Mouse (Mus musculus): ENCODE measurements around the gene Hrasls. TPM values are rescaled to one million over a fixed set of nuclear protein-coding genes. Genes with fewer than 3 reads are reported as not detected.

Hrasls gene
- polyA plus RNA-seq (2012; ENCODE audit: low replicate concordance): not detected in 2 replicates

DNA sequence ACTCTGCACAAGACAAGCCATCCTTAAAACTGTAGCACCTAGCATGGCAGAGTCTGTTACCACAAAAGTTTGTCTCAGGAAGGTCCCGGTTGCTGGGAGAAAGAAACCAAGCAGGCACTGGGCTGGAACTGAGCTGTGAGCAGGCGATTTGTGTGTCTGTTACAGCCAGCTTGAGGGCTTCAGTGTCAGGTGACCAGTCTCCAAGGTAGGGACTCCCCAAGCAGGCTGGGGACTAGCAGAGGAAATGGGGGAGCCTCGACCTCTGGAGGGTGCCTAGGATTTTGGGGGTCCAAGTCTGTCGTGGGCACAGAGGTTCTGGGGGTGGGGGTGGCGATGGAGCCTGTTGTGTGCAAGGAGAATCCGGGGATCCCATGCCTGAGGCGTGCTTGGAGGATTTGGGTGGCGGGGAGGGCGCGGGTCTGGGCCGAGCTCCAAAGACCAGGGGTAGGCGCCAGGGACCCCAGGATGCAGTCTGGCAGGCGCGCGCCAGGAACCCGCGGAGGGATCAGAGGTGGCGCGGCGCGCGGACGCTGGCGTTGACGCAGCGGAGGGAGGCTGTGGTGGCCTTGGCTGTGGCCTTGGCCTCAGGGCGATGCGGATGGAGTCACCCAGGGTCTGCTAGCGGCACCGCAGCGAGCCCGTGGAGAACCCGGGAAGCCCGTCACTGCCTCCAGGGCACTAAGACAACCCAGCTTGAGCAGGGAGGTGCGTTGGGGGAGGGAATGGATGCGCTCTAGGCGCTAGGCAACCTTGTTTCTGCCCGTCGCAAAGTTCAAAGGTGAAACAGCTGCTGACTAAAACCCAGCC, at the start of gene Hrasls:
Gene Hrasls (plus strand): TSS at position 91 of the 807 bp plus-strand sequence.

Other genes with a start within 250 kb of the Hrasls start
- not detected in 2 replicates for gene Atp13a5, start 169.0 kb downstream of the Hrasls start, polyA plus RNA-seq (2012; ENCODE audit: low replicate concordance)

All from hematopoietic multipotent progenitor cell, adult 10-12 weeks (in vitro differentiated cells).